Mouse (Mus musculus): Measurements from ENCODE around the gene Cfap77. TPM values are rescaled to one million over a fixed set of nuclear protein-coding genes. Genes with fewer than 3 reads are reported as not detected.

Gene Cfap77
- polyA plus RNA-seq, 1 experiment from 2014 or later = 0.71 TPM

DNA sequence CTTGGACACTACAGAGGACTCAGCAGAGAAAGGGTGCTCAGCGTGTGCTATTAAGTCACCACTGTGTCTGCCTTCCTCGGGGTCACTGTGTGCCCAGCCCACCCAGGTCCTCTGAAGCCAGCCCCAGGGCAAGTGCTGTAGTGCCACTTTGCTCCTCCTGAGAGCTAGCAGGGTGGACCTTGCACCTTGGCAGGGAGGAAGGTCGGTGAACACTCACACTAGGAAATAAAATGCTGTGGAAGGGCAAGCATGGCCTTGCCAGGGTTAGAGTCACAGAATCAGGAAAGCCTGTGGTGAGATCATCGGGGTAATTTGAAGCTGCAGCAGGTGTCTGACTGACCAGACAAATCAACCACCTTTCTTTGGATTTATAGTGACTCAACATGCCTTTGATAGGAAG, 149.3 kb downstream of the Cfap77 start:
- 84% methylated on average over 4 of the region's 4 CpGs for WGBS
- DNase-seq (ENCODE audit: low spot score) (no peak), ATAC-seq (replicated peaks; ENCODE audit: low FRiP score) (no peak)
- Histone ChIP-seq H3K36me3 (ENCODE audit: control insufficient read depth, insufficient read depth, low read length) (peaks cover 9% of the 10 kb centered on the region), H3K27me3 (replicated peaks; ENCODE audit: control insufficient read depth, insufficient read depth, low read length) (peaks cover 43% of the 10 kb centered on the region), H3K9me3 (ENCODE audit: control insufficient read depth, low read length) (no peaks in the 10 kb centered on the region), H3K4me3 (ENCODE audit: low read depth, low read length) (no peak overlapping the region), H3K9ac (ENCODE audit: low read depth, low read length) (no peak overlapping the region), H3K27ac (ENCODE audit: low read depth, low read length) (no peak overlapping the region), H3K4me1 (replicated peaks; ENCODE audit: control insufficient read depth, insufficient read depth, low read length) (peaks cover 6% of the 10 kb centered on the region), H3K4me2 (no peak overlapping the region)

DNA sequence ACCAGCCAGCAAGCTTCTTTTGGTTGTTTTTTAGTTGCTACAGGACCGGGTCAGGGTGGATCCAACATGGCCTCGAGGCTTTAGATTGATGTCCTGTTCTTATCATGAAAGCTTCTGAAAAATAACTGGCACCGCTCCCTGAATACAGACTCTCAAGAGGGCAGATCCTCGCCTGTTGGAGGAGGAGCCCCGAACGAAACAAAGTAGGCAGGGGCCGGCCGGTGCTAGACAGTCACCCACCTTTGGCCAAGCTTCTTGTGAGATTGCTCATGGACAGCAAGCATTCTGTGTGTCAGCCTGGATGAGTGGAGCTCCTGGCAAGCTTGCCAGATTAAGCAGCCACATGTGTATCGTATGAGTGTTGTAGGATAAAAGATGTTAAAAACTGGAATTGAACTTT, 150.1 kb downstream of the Cfap77 start:
- no peak overlapping the region for H3K4me3 ChIP-seq (ENCODE audit: low read depth, low read length)
- WGBS = 85% methylated on average over 9 of the region's 9 CpGs
- peaks cover 6% of the 10 kb centered on the region for H3K4me1 ChIP-seq (replicated peaks; ENCODE audit: control insufficient read depth, insufficient read depth, low read length)
- H3K27me3 ChIP-seq (replicated peaks; ENCODE audit: control insufficient read depth, insufficient read depth, low read length) = peaks cover 35% of the 10 kb centered on the region
- no peaks in the 10 kb centered on the region for H3K9me3 ChIP-seq (ENCODE audit: control insufficient read depth, low read length)
- ATAC-seq (replicated peaks; ENCODE audit: low FRiP score) (no peak), DNase-seq (ENCODE audit: low spot score) (no peak)
- no peak overlapping the region for H3K27ac ChIP-seq (ENCODE audit: low read depth, low read length)
- H3K36me3 ChIP-seq (ENCODE audit: control insufficient read depth, insufficient read depth, low read length) = peaks cover 9% of the 10 kb centered on the region
- no peak overlapping the region for H3K4me2 ChIP-seq
- H3K9ac ChIP-seq (ENCODE audit: low read depth, low read length) = no peak overlapping the region

DNA sequence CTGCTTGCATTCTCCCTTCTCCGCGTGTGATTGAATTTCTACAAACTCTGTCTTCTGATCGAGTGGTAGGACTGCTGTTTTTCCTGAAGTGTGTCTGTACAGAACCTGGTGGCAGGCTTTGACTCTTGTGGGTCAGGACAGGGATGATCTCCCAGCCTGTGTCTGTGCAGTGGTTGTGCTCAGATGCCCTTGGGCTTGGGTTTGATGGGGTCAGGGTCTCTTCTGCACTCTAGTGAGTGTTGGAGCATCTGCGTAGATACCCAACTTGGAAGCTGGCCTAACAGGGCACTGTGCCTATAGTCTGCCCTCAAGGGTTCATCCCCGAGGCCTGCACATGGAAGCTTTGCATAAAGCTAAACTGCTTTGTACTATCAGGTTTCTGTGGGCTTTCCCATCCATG, 151.0 kb downstream of the Cfap77 start:
- ATAC-seq (replicated peaks; ENCODE audit: low FRiP score) = no peak
- Histone ChIP-seq H3K36me3 (ENCODE audit: control insufficient read depth, insufficient read depth, low read length) (peaks cover 9% of the 10 kb centered on the region), H3K9me3 (ENCODE audit: control insufficient read depth, low read length) (no peaks in the 10 kb centered on the region), H3K27ac (ENCODE audit: low read depth, low read length) (no peak overlapping the region), H3K27me3 (replicated peaks; ENCODE audit: control insufficient read depth, insufficient read depth, low read length) (peaks cover 26% of the 10 kb centered on the region), H3K9ac (ENCODE audit: low read depth, low read length) (no peak overlapping the region), H3K4me3 (ENCODE audit: low read depth, low read length) (no peak overlapping the region), H3K4me1 (replicated peaks; ENCODE audit: control insufficient read depth, insufficient read depth, low read length) (peaks cover 5% of the 10 kb centered on the region), H3K4me2 (no peak overlapping the region)
- 91% methylated on average over 5 of the region's 5 CpGs for WGBS
- no peak for DNase-seq (ENCODE audit: low spot score)

DNA sequence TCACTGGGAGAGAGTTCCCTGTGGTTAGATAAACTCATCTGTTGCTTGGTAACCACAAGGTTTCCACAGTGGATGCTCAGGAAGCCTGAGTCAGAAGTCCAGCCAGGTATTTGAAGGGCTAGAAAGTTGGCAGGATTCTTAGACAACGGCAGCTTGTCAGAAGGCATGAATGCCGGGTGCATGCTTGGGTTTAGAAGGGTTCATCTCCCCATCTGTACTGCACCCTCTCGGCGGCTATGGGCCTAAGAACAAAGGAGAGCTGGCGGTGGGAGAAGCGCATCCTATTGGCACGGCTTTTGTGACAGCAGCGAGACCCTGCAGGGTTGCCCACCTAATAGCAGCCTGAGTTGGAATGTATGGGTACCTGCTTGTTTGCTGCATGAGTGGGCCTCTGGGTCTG, 152.6 kb downstream of the Cfap77 start:
- H3K4me1 ChIP-seq (replicated peaks; ENCODE audit: control insufficient read depth, insufficient read depth, low read length) = no peaks in the 10 kb centered on the region
- peaks cover 10% of the 10 kb centered on the region for H3K27me3 ChIP-seq (replicated peaks; ENCODE audit: control insufficient read depth, insufficient read depth, low read length)
- H3K4me3 ChIP-seq (ENCODE audit: low read depth, low read length) = no peak overlapping the region
- no peaks in the 10 kb centered on the region for H3K9me3 ChIP-seq (ENCODE audit: control insufficient read depth, low read length)
- H3K36me3 ChIP-seq (ENCODE audit: control insufficient read depth, insufficient read depth, low read length) = peaks cover 9% of the 10 kb centered on the region
- ATAC-seq (replicated peaks; ENCODE audit: low FRiP score) (no peak), DNase-seq (ENCODE audit: low spot score) (no peak)
- WGBS = 95% methylated on average over 8 of the region's 8 CpGs
- H3K4me2 ChIP-seq = no peak overlapping the region
- no peak overlapping the region for H3K9ac ChIP-seq (ENCODE audit: low read depth, low read length)
- no peak overlapping the region for H3K27ac ChIP-seq (ENCODE audit: low read depth, low read length)

DNA sequence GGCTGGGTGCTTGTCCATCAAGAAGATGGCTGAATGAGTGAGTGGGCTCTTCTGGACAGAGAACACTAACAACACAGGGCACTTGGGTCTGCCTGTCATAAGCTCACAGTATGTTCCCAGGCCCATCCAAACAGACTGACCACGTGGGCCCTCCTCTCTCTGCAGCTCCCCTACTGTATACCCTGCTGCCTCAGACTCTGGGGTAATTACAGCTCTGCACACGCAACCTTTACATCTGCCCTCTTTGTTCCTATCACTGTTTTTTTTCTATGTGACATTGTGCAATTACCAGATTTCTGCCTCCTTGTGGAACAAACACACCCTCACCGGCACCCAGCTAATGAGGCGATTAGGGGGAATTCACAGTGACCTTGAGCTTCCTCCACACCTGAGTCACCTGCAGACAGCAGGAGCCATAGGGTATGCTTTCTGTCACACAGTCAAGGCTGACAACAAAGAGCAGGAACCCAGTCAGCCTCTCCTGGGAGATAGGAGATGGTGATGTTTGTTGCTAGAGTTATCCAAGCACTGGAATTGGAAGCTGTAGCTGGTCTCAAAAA, 157.4 kb downstream of the Cfap77 start:
- no peak overlapping the region for H3K27ac ChIP-seq (ENCODE audit: low read depth, low read length)
- no peak overlapping the region for H3K4me3 ChIP-seq (ENCODE audit: low read depth, low read length)
- peaks cover 21% of the 10 kb centered on the region for H3K36me3 ChIP-seq (ENCODE audit: control insufficient read depth, insufficient read depth, low read length)
- H3K9ac ChIP-seq (ENCODE audit: low read depth, low read length) = no peak overlapping the region
- 74% methylated on average over 4 of the region's 4 CpGs for WGBS
- H3K9me3 ChIP-seq (ENCODE audit: control insufficient read depth, low read length) = no peaks in the 10 kb centered on the region
- ATAC-seq (replicated peaks; ENCODE audit: low FRiP score) = no peak
- peaks cover 3% of the 10 kb centered on the region; the same call in 1 of the 2 replicates for H3K4me1 ChIP-seq (replicated peaks; ENCODE audit: control insufficient read depth, insufficient read depth, low read length)
- H3K4me2 ChIP-seq = no peak overlapping the region
- H3K27me3 ChIP-seq (replicated peaks; ENCODE audit: control insufficient read depth, insufficient read depth, low read length) = no peaks in the 10 kb centered on the region
- no peak for DNase-seq (ENCODE audit: low spot score)

DNA sequence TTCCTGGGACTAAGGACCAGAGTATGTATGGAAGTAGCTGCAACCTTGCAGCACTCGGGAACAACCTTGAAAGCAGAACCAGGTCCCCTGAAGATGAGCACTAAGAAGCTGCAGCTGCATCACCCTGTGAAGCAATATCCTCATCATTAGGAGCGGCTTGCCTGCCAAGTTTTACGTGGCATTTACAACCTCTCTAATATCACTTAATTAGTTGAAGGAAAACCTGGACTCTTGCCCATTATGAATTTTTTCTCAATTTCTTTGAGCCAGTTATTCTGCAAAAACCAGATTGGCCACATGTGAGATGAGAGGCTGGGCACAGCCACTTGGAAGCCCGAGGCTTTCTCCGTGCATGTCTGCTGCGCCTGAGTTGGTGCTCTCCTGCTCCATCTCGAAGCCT, 159.0 kb downstream of the Cfap77 start:
- H3K36me3 ChIP-seq (ENCODE audit: control insufficient read depth, insufficient read depth, low read length) = peaks cover 17% of the 10 kb centered on the region

DNA sequence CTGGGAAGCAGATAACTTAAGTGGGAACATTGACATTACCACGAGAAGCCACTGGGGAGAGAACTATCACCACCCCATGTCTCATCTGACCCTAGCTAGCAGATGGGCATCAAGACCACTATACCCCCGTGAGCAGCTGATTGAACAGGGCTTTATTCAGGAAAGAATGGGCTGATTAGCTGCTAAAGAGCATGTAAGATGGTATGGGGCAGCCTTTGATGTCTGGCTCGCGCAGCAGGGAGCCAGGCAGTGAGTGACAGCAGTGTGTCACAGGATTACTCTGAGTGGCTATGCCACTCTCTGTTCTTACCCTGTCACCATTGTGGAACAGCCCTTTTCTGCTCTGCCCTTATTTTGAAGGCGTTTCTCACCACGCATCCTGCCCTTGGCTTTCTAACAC, 161.3 kb downstream of the Cfap77 start:
- H3K9me3 ChIP-seq (ENCODE audit: control insufficient read depth, low read length) = no peaks in the 10 kb centered on the region
- peaks cover 19% of the 10 kb centered on the region for H3K36me3 ChIP-seq (ENCODE audit: control insufficient read depth, insufficient read depth, low read length)
- H3K27me3 ChIP-seq (replicated peaks; ENCODE audit: control insufficient read depth, insufficient read depth, low read length) = no peaks in the 10 kb centered on the region
- DNase-seq (ENCODE audit: low spot score) = no peak
- H3K9ac ChIP-seq (ENCODE audit: low read depth, low read length) = no peak overlapping the region
- H3K4me2 ChIP-seq = no peak overlapping the region
- H3K4me1 ChIP-seq (replicated peaks; ENCODE audit: control insufficient read depth, insufficient read depth, low read length) = peaks cover 3% of the 10 kb centered on the region; the same call in 1 of the 2 replicates
- no peak overlapping the region for H3K4me3 ChIP-seq (ENCODE audit: low read depth, low read length)
- no peak overlapping the region for H3K27ac ChIP-seq (ENCODE audit: low read depth, low read length)
- WGBS = 74% methylated on average over 6 of the region's 6 CpGs
- ATAC-seq (replicated peaks; ENCODE audit: low FRiP score) = no peak

More for the DNA sequence above, 159.0 kb downstream of the Cfap77 start:
- no peaks in the 10 kb centered on the region for H3K9me3 ChIP-seq (ENCODE audit: control insufficient read depth, low read length)
- no peak overlapping the region for H3K4me3 ChIP-seq (ENCODE audit: low read depth, low read length)
- no peak overlapping the region for H3K9ac ChIP-seq (ENCODE audit: low read depth, low read length)
- DNase-seq (ENCODE audit: low spot score) = no peak
- no peak overlapping the region for H3K4me2 ChIP-seq
- H3K27ac ChIP-seq (ENCODE audit: low read depth, low read length) = no peak overlapping the region
- no peak for ATAC-seq (replicated peaks; ENCODE audit: low FRiP score)
- peaks cover 3% of the 10 kb centered on the region; the same call in 1 of the 2 replicates for H3K4me1 ChIP-seq (replicated peaks; ENCODE audit: control insufficient read depth, insufficient read depth, low read length)
- no peaks in the 10 kb centered on the region for H3K27me3 ChIP-seq (replicated peaks; ENCODE audit: control insufficient read depth, insufficient read depth, low read length)
- WGBS = 92% methylated on average over 7 of the region's 7 CpGs

DNA sequence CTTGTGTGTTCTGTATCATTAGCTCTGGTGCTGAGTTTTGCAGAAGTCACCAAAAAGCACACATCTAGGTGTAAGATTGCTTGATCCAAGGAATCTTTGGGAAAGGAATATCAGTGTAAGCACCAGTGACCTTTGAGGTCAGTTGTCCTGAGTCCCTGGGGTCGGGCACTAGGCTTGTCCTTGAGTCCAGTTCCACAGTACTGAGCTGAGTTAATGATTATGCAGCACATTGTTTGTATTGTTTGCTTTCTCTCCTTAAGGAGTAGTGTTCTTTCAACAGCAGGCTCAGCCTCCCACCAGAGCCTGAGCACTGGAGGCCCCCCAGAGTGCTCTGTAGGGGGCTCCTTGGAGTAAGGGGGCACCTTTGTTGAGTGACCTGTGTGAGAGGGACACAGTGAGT, 162.1 kb downstream of the Cfap77 start:
- Histone ChIP-seq H3K27me3 (replicated peaks; ENCODE audit: control insufficient read depth, insufficient read depth, low read length) (no peaks in the 10 kb centered on the region), H3K9me3 (ENCODE audit: control insufficient read depth, low read length) (no peaks in the 10 kb centered on the region), H3K36me3 (ENCODE audit: control insufficient read depth, insufficient read depth, low read length) (peaks cover 19% of the 10 kb centered on the region), H3K4me1 (replicated peaks; ENCODE audit: control insufficient read depth, insufficient read depth, low read length) (peaks cover 3% of the 10 kb centered on the region; the same call in 1 of the 2 replicates), H3K4me2 (no peak overlapping the region), H3K4me3 (ENCODE audit: low read depth, low read length) (no peak overlapping the region), H3K27ac (ENCODE audit: low read depth, low read length) (no peak overlapping the region), H3K9ac (ENCODE audit: low read depth, low read length) (no peak overlapping the region)
- ATAC-seq (replicated peaks; ENCODE audit: low FRiP score) = no peak
- DNase-seq (ENCODE audit: low spot score) = no peak
- WGBS = 44% methylated on average over 1 of the region's 1 CpGs

DNA sequence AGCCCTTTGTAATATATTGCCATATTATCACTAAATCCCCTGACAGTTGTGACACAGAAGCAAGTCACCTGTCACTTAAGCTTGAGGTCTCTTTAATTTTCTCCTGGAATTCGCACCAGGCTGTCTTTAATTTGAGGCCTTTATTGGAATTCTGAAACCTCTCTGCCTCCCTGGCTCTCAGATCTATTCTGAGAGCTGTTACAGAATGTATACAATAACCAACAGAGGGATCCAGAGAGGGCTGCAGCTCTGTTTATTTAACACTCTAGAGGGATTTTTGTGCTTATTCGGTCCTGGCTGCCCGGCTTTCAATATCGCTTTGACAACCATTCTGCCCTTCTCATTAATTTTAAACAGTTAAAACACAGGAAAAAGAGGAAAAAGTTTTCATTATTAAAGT, 170.0 kb downstream of the Cfap77 start:
- H3K27ac ChIP-seq (ENCODE audit: low read depth, low read length) = no peak overlapping the region
- H3K4me3 ChIP-seq (ENCODE audit: low read depth, low read length) = no peak overlapping the region
- H3K27me3 ChIP-seq (replicated peaks; ENCODE audit: control insufficient read depth, insufficient read depth, low read length) = no peaks in the 10 kb centered on the region
- H3K9ac ChIP-seq (ENCODE audit: low read depth, low read length) = no peak overlapping the region
- no peaks in the 10 kb centered on the region; the same call in 1 of the 2 replicates for H3K4me1 ChIP-seq (replicated peaks; ENCODE audit: control insufficient read depth, insufficient read depth, low read length)
- H3K4me2 ChIP-seq = no peak overlapping the region
- ATAC-seq (replicated peaks; ENCODE audit: low FRiP score) (no peak), DNase-seq (ENCODE audit: low spot score) (no peak)
- H3K36me3 ChIP-seq (ENCODE audit: control insufficient read depth, insufficient read depth, low read length) = peaks cover 18% of the 10 kb centered on the region
- 81% methylated on average over 4 of the region's 4 CpGs for WGBS
- H3K9me3 ChIP-seq (ENCODE audit: control insufficient read depth, low read length) = no peaks in the 10 kb centered on the region

Measured in liver, embryonic 11.5 days (tissue).